Mouse (Mus musculus) small intestine, adult 2 months (tissue): Measurements from ENCODE around the gene Ern1. TPM values are rescaled to one million over a fixed set of nuclear protein-coding genes. Genes with fewer than 3 reads are reported as not detected.

Experiments
- H3K27ac ChIP-seq: fragments of 200-500 bp; 2 replicates; pipeline ENCODE4 v1.5.1; 2012; ENCODE audit warnings: low read depth, low read length, control low read depth, inconsistent platforms; ENCODE audit not compliant: insufficient read depth
- H3K27me3 ChIP-seq: fragments of 200-500 bp; 2 replicates; pipeline ENCODE4 v1.6.1; 2012; ENCODE audit warnings: mild to moderate bottlenecking, moderate library complexity, low read length, inconsistent platforms; ENCODE audit not compliant: control insufficient read depth, insufficient read depth
- H3K36me3 ChIP-seq: fragments of 200-500 bp; 2 replicates; pipeline ENCODE4 v1.6.1; 2012; ENCODE audit warnings: mild to moderate bottlenecking, low read length, control low read depth, inconsistent platforms; ENCODE audit not compliant: control insufficient read depth, insufficient read depth
- H3K4me1 ChIP-seq: fragments of 200-500 bp; 2 replicates; pipeline ENCODE4 v1.6.1; 2012; ENCODE audit warnings: low read length, inconsistent platforms, mixed read lengths; ENCODE audit not compliant: control insufficient read depth, insufficient read depth, insufficient read length
- H3K4me3 ChIP-seq: fragments of 200-500 bp; 2 replicates; pipeline ENCODE4 v1.5.1; 2012; ENCODE audit warnings: low read depth, mild to moderate bottlenecking, control low read depth, inconsistent platforms, low read length, moderate library complexity
- CTCF ChIP-seq: fragments of 200-500 bp; IDR thresholded peaks from 2 replicates; pipeline ENCODE4 v1.5.1; 2012; ENCODE audit warnings: low read depth, mild to moderate bottlenecking, control low read depth, inconsistent platforms, low read length, moderate library complexity, mixed read lengths; ENCODE audit not compliant: insufficient replicate concordance, insufficient read length; ENCODE audit errors: extremely low read depth
- POLR2A ChIP-seq: fragments of 200-500 bp; IDR thresholded peaks from 2 replicates; pipeline ENCODE4 v1.6.1; 2012; ENCODE audit warnings: low read depth, mild to moderate bottlenecking, control low read depth, inconsistent platforms, low read length, moderate library complexity
- WGBS: fragments of 180-500 bp; shearing (Covaris S2); methylation state at CpG from one replicate; pipeline ENCODE4 v1.1.7; 2018; 5-methylcytosine and 5-hydroxymethylcytosine counted together
- polyA plus RNA-seq: library from polyadenylated mRNA; depleted of rRNA; stranded (reverse); fragments of >200 nt; gene quantifications from 2 replicates; pipeline ENCODE4 v1.2.3, GENCODE M21; 2012

Ern1 gene
- polyA plus RNA-seq, 1 experiment: 31.2 TPM

GRCm38 (mm10) chr11:106383051-106383790 is 104.4 kb downstream of the Ern1 start:
- WGBS: 81% methylated on average over 6 of the region's 6 CpGs
- H3K27ac ChIP-seq: no peak overlapping the region
- no peaks in the 10 kb centered on the region for H3K4me1 ChIP-seq

GRCm38 (mm10) chr11:106382424-106382823 is 105.2 kb downstream of the Ern1 start:
- no peaks in the 10 kb centered on the region for H3K27me3 ChIP-seq
- WGBS: 82% methylated on average over 5 of the region's 5 CpGs
- H3K4me1 ChIP-seq: no peaks in the 10 kb centered on the region; the same call in 1 of the 2 replicates
- no peak overlapping the region for H3K27ac ChIP-seq
- H3K4me3 ChIP-seq: no peak overlapping the region; the same call in 1 of the 2 replicates
- H3K36me3 ChIP-seq: no peaks in the 10 kb centered on the region
- TF ChIP-seq POLR2A: no peak
- no peak for TF ChIP-seq CTCF

More at GRCm38 (mm10) chr11:106383051-106383790, 104.4 kb downstream of the Ern1 start:
- no peak for TF ChIP-seq CTCF
- TF ChIP-seq POLR2A: no peak
- no peak overlapping the region for H3K4me3 ChIP-seq
- no peaks in the 10 kb centered on the region for H3K27me3 ChIP-seq
- H3K36me3 ChIP-seq: no peaks in the 10 kb centered on the region

- 60% methylated on average over 7 of the region's 7 CpGs for WGBS
- Histone ChIP-seq H3K4me3 (no peak overlapping the region; the same call in 1 of the 2 replicates), H3K27ac (no peak overlapping the region)
These were observed 105.8 kb downstream of the Ern1 start for GRCm38 (mm10) chr11:106381883-106382282.

GRCm38 (mm10) chr11:106381011-106381410 is 106.6 kb downstream of the Ern1 start:
- no peaks in the 10 kb centered on the region for H3K27me3 ChIP-seq
- H3K4me1 ChIP-seq: no peaks in the 10 kb centered on the region; the same call in 1 of the 2 replicates
- H3K4me3 ChIP-seq: no peak overlapping the region
- no peak overlapping the region for H3K27ac ChIP-seq
- H3K36me3 ChIP-seq: no peaks in the 10 kb centered on the region
- TF ChIP-seq POLR2A: no peak
- TF ChIP-seq CTCF: peak; percentile 10; the same call in 1 of the 2 replicates
- WGBS: 89% methylated on average over 11 of the region's 11 CpGs

More at GRCm38 (mm10) chr11:106381883-106382282, 105.8 kb downstream of the Ern1 start:
- no peaks in the 10 kb centered on the region for H3K27me3 ChIP-seq
- TF ChIP-seq POLR2A: no peak
- peak; percentile 23; the same call in 1 of the 2 replicates for TF ChIP-seq CTCF
- H3K36me3 ChIP-seq: no peaks in the 10 kb centered on the region
- no peaks in the 10 kb centered on the region; the same call in 1 of the 2 replicates for H3K4me1 ChIP-seq

GRCm38 (mm10) chr11:106374979-106375378 is 112.7 kb downstream of the Ern1 start:
- no peak overlapping the region for H3K27ac ChIP-seq
- H3K4me1 ChIP-seq: peaks cover 2% of the 10 kb centered on the region; the same call in 1 of the 2 replicates
- no peak for TF ChIP-seq CTCF
- no peak for TF ChIP-seq POLR2A
- H3K4me3 ChIP-seq: no peak overlapping the region
- no peaks in the 10 kb centered on the region for H3K36me3 ChIP-seq
- no peaks in the 10 kb centered on the region for H3K27me3 ChIP-seq
- 70% methylated on average over 5 of the region's 5 CpGs for WGBS

GRCm38 (mm10) chr11:106374559-106374958 is 113.1 kb downstream of the Ern1 start:
- Histone ChIP-seq H3K36me3 (no peaks in the 10 kb centered on the region), H3K4me1 (peaks cover 2% of the 10 kb centered on the region; the same call in 1 of the 2 replicates), H3K27ac (no peak overlapping the region), H3K4me3 (no peak overlapping the region), H3K27me3 (no peaks in the 10 kb centered on the region)
- no peak for TF ChIP-seq CTCF
- TF ChIP-seq POLR2A: no peak
- WGBS: 22% methylated on average over 9 of the region's 9 CpGs

GRCm38 (mm10) chr11:106373998-106374397 is 113.7 kb downstream of the Ern1 start:
- TF ChIP-seq CTCF (no peak), POLR2A (no peak)
- no peaks in the 10 kb centered on the region for H3K27me3 ChIP-seq
- H3K4me3 ChIP-seq: no peak overlapping the region
- H3K27ac ChIP-seq: no peak overlapping the region
- H3K4me1 ChIP-seq: peaks cover 2% of the 10 kb centered on the region; the same call in 1 of the 2 replicates
- no peaks in the 10 kb centered on the region for H3K36me3 ChIP-seq
- 62% methylated on average over 11 of the region's 11 CpGs for WGBS
